ENCODE assay signal across 1 mouse cellular context in the genomic region with DNA sequence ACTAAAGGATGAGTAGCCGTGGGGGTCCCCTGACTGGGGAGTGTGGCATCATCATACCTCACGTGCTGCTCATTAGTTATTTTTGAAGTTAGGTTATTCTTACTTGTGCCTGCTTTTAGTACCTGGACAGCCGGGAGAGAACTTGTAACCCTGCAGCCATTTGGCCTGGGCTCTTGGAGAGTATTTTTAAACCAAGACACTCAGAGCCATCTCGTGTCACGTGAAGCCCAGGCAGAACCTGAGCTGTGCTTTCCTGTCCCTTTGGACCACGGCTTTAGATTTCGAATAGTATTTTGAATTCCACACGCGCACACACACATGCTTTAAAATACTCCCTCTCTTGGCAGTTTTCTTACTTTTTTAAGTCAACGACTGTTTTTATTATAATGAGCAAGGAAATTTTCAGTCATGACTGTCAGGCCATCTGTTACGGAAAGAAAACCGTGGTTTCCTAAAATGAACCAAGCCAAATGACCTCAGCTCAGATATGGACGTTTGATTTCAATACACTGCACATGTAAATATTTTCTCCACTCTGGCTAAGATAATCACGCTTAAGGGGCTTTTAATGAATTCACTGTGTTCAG.
A peak's percentile ranks its signal among the peaks of the same experiment; 100 is the strongest.
TF ChIP-seq lines count a peak whose summit lies in the region.

No protein-coding gene starts in this region.

TF ChIP-seq in CH12.LX, 34 proteins besides CTCF, POLR2A, EP300 and RAD21 (continued from another document):
- TF ChIP-seq USF2 (conservative IDR thresholded peaks at IDR 0.05; ENCODE audit: low read depth, low read length) (peak; percentile 72), HCFC1 (IDR thresholded peaks at IDR 0.05; ENCODE audit: low read depth, low read length) (peak; percentile 53), E2F4 (IDR thresholded peaks at IDR 0.05; ENCODE audit: insufficient replicate concordance, low read depth, low read length) (0 out of 2 replicates have a peak, but pooled peaks have one; percentile 69), KAT2A (IDR thresholded peaks at IDR 0.05; ENCODE audit: insufficient replicate concordance, low read length) (no peak), MXI1 (IDR thresholded peaks at IDR 0.05; ENCODE audit: low read depth, low read length) (peak; percentile 69; the same call in 1 of the 2 replicates), RCOR1 (conservative IDR thresholded peaks at IDR 0.05; ENCODE audit: low read depth, low read length) (no peak; the same call in 1 of the 2 replicates), CHD2 (IDR thresholded peaks at IDR 0.05; ENCODE audit: low read length) (peak; percentile 63; the same call in 1 of the 2 replicates)
